Mouse (Mus musculus) cerebellum, postnatal 10 days (tissue): ENCODE data around the gene Acnat1.
A peak's percentile ranks its signal among the peaks of the same experiment; 100 is the strongest.
"Not testable (repeated sequence)": the region's sequence is repeated elsewhere in the genome, so short reads cannot be mapped to it uniquely, and the experiment has no call there.

Source experiments
- DNase-seq, 2 experiments: peaks; one replicate each; pipeline ENCODE4 v3.0.0; 2021; ENCODE audit warnings: mixed read lengths in 2 of 2

Acnat1 gene

DNA sequence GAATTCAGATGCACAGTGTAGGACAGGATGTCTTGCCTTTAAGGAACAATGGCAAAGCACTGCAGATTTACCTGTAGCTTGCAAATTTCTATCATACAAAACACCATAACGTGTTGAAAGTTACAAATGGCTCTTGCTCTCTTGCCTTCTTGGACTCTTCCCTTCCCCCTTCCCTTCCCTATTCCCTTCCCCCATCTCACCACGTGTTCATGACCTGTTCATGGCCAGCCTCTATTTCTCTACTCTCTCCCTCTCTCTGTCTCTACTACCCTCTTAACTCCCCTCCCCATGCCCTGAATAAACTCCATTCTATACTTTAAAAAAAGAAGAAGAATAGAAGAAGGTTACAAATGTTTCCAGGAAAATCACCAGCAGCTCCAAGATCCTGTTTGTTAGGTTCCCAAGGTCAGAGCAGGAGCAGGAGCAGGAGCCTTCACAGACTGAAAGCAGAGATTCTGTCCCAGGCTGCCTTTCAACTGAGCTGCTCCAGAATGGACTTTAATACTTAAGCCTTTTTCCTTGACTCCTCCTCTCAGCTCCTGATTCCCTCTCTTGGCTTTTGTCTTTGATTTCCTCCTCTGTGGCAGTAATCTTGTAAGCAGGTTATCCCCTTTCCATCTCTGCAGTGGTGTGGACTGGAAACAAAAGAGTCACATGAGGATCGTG, at the start of gene Acnat1:
Acnat1 (minus strand) TSS at position 478 of the 666 bp plus-strand sequence.
- no peak for DNase-seq

DNA sequence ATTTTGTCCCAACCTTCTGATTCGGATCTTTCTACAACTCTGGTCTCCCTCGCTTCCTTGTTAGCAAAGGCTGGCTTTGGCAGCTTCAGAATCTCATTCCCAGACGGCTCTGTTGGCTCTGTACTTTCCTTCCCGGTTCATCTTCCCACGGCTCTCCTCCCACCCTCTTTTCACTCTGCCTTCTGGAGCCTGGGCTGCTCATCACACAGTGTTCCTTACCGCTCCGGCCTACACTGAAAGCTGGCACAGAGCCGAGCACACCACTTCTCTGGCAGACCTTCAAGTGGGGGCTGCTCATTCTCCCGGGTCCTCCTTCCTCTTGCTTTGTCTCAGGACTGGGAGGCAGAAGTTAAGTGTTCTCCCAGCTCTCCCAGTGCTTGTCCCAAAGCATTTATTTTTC, 48.9 kb upstream of the Acnat1 start:
- DNase-seq, result peak; percentile 38 to 63

DNA sequence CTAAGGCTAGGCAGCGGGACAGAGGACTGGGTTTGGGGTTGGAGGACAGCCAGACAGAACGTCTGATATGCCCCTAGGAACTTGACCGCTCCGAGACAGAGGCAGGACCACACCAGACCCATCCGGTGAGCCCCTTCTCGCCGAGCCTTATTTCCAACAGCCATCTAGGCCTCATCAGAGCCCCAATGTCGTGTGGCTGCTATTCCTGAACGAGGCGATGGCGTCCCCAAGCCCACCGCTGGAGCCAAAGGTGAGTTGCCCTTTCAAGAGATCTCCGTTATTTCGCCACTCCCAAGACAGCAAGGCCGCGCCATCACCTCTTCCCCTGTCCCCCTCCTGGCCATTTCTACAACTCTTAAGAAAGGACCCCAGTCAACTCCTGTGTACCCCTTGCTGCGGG, 47.6 kb upstream of the Acnat1 start:
- DNase-seq, result no peak

DNA sequence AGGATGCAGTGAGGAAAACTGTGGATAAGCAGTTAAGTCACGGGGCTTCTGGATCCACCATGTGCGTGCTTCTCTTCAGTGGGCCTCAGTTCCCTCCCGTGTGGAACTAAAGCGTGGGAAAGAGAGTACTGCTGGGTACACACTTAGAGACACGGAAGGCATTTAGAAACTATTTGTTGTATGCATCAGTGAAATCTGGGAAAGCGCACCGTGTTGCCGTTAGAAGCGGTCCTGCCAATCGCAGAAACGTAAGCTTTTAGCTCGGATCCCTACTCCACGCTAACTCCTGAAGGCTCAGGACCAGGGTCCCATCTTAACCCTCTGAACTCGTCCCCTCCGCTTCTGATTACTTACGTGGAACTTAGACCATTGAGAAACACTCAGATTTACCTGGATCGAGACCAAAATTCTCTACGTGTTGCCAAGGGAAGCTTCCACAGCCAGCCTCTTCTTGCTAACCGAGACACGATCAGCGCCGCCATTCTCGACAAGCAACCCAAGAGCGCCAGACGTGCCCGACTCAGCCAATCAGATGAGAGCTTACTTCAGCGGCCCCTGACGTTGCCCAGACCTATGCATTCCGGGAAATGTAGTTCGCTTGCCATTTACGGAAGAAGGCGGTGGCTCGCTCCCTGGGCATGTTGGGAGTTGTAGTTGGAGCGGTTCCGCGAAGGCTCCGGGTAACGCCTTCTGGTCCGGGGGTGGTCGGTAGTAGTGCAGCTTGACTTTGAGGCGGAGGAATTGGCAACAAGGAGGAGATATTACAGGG, 47.0 kb upstream of the Acnat1 start, which contains the start of the genes Mrpl50 and Zfp189:
Mrpl50 (minus strand) TSS at position 522 of the 769 bp plus-strand sequence.
Zfp189 (plus strand) TSS at position 605 of the 769 bp plus-strand sequence.
- peak; percentile 95 to 96 for DNase-seq

DNA sequence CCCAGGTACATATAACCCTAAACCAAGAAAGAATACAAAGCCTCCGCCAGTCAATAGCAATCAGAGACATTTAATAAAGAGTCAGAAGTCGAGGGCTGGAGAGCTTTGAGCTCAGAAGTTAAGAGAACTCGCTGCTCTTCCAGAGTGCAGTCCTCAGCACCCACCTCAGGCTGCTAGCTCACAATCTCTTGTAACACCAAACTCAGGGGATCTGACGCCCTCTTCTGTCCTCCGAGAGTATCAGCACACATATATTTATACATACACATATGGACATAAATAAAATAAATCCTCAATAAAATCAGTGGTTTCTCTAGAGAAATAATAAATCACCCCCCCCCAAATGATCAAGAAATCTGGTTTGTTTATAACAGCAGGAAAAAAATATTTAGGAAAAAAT, 45.8 kb upstream of the Acnat1 start:
- peak in 1 of 2 experiments; percentile 8 for DNase-seq

DNA sequence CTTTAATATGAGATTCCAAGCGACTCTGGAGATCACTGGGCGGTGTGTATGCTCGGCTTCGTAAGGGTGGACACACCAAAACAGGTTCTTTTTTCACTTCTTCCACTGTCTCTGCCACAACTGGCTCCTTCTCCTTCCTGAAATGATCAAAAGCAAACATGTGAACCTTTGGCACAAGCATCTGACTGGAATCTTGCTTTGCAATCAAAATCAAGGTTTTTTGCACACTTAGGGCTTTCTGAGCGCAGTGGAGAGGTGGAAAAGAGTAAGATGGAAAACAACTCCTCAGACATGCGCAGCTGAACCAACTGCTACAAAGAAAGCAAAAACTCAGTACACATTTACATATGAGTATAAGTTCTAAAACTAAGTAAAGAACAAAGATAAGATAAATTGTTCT, 40.7 kb upstream of the Acnat1 start:
- no peak for DNase-seq

DNA sequence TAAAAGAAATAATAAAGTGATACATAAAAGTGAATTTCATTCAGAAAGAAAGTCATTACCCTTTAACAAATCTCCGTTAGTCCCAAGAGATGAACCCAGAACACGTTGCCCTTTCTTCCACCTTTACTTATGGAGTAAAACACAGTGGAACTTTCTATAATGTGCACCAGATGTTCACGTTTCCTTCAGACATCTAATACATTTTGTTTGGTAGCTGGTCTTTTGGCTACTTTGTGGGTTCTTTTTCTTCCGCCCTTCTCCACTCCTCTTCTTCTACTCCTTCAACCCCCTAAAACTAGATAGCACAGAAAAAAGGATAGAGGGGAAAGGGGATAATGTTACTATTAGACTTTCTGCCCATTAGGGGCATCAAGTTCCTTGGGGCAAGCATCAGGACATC, 38.9 kb upstream of the Acnat1 start:
- no peak for DNase-seq

DNA sequence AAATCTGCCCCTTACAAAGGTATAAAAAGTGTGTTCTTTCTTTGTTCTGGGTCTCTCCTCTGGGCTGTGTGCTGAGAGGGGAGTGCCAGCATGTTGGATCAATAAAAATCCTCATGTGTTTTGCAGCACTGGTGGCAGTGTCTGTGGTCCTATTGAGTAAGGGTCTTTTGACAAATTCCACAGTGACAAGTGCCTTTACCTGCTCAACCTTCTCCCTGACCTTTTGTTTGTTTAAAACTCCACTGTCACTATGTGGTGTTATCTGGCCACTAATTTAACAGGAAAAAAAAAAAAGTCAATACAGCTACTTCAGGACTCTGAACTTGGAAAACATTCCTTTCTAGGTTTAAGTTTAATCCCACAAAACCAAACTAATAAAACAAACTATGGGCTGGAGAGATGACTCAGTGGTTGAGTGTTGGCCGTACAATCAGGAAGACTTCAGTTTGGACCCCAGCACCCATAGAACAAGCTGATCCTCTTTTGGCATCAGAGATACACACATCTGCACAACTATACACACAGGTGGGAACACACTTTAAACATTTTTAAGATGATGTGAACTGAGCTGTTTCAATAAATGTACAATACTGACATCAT, 36.6 kb upstream of the Acnat1 start:
- DNase-seq, result not testable (repeated sequence)

DNA sequence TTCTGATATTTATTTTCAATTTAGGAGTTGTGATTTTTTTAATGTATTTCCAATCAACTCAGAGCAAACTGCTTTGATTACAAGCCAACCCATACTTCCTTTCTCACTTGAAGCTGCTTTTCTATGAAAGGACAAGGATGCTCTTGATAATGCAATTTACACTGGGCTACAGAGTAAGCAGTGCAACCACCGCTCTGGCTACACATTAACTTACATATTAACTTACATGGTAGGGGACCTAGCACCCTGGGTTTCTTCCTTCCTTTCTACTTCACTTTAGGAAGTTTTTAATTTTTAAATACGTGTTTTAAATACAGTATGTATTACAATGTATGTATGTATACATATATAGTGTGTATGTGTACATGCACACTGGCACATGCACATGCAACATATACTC, 35.5 kb upstream of the Acnat1 start:
- DNase-seq, result no peak

DNA sequence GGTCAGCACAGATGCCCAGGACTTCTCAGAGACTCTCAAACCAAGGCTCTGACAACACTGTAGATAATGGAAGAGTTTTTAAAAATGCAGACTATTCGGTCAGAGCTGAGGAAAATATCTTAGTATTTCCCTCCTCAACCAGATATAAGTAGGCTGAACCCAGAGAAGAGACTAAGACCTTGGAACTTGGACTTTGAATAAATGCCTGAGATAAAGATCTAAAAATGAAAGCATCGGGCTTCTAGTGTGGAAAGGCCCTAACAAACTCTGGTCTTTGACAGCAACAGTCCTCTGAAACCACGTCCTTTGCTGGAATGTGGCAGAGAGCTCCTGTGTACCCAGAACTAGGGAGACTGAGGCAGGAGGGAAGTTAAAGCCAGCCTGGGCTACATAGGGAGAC, 32.7 kb upstream of the Acnat1 start, which contains the start of gene Baat:
Baat (minus strand) TSS at position 172 of the 400 bp plus-strand sequence.
- DNase-seq, result no peak

DNA sequence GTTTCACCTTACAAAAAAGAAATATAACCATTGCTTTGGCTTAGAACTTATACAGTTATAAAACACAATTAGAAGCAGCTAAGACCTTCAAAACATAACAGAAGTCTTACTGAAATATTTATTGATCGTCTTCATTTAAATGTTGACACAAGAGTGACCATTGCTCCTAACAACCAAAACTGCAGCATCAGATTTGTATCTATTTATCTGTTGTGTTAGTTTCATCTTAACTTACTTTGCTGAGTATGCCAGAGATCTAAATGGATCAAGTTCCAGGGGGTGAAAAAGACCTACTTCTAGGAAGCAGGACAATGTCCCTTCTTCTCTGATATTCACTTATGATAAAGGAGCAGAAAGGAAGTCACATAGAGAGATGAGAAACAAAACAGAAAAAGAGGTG, 29.9 kb upstream of the Acnat1 start:
- DNase-seq, result no peak

DNA sequence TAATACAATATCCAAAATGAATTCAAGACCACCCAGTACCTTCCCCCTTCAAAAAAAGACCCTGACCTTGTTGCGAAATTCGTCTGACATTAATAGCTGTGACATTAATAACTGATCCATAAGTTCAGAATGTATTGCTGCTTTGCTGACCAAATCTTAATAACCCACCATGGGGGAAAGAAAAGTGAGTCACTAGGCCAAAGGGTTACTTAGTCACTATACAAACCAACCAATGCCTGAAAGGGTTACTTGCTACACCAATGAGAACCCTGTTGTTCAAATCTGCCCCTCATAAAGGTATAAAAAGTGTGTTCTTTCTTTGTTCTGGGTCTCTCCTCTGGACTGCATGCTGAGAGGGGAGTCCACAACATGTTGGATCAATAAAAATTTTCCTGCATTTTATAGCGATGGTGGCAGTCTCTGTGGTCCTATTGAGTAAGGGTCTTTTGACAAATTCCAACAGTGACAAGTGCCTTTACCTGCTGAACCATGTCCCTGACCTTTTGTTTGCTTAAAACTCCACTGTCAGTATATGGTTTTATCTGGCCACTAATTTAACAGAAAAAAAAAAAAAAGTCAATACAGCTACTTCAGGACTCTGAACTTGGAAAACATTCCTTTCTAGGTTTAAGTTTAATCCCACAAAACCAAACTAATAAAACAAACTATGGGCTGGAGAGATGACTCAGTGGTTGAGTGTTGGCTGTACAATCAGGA, 12.4 kb upstream of the Acnat1 start:
- not testable (repeated sequence) for DNase-seq

DNA sequence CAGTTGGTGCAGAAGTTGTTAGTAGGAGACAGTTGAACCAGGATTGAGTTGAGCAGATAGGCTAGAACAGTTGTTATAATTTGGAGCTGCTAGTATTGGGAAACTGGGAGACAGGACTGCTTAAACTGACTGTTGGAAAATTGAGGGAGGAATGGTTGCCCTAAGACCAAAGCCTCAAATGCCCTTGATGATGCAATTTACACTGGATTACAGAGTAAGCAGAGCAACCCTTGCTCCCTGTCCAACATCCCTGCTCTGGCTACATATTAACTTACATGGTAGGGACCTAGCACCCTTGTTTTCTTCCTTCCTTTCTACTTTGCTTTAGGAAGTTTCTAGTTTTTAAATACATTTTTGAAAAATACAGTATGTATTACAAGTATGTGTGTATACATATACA, 11.7 kb upstream of the Acnat1 start:
- no peak for DNase-seq

DNA sequence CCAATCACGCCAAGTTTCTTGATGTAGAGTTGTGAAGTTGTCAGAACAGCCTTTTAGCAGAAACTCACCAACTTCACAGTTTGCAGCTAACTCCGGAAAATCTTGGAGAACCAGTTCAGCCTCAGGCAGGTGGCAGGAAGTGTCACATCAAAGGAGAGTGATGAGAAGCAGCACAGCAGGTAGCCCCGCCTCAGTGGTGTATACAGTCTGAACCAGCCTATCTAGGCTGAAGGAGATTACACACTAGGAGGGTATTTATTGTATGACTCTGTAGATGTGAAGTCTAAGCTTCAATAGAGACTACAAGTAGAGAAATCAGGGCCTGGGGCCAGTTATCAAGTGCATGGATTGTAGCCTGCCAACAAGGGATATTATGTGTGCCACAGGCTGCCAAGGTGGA, 7.2 kb upstream of the Acnat1 start:
- DNase-seq, result no peak

DNA sequence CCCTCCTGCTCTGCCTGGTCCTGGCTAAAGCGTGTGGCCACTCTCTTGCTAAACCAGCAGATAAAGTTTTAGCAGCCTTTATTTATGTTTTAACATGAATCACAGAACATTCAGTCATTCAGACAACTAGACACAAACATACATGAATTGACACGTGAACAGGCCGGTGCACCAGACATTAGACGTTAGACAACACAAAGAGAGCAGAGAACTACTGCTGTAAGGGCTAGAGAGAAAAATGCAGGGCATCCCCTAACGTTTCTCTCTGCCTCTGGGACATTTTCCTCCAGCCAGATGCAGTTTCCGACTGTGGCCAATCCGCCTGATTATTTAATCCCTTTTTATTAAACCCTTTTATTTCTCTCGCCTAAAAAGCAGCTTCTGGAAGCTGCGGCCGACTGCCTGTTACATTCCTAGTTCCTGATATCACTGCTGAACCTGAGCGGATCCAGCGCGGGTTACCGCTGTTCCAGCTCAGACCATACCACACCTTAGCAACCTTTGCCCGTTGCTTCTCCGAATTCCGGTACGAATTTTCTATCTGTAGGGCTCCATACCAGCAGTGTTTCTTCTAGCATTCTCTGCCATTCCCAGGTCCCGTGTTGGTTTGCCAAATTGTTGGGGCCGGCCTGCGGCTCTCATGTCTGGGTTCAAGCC, 6.5 kb upstream of the Acnat1 start:
- no peak for DNase-seq

DNA sequence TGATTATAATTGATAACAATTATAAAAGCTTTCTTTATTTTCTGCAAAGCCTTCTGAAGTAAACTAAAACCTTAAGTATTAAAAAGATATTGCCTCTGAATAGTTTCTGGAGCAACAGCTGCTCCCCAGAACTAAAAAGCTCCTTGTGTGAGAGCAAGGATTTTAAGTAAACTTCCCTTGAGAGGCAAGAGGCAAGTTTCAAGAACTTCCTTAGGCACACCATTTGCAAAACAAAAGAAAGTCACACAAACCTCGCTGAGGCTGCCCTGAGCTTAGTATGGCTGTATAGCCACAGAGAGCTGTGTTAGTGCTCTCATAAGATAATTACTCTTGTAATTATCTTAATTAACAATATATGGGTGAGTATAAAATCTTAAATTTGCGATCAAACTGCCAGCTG, 5.3 kb upstream of the Acnat1 start:
- DNase-seq, result not testable (repeated sequence)

DNA sequence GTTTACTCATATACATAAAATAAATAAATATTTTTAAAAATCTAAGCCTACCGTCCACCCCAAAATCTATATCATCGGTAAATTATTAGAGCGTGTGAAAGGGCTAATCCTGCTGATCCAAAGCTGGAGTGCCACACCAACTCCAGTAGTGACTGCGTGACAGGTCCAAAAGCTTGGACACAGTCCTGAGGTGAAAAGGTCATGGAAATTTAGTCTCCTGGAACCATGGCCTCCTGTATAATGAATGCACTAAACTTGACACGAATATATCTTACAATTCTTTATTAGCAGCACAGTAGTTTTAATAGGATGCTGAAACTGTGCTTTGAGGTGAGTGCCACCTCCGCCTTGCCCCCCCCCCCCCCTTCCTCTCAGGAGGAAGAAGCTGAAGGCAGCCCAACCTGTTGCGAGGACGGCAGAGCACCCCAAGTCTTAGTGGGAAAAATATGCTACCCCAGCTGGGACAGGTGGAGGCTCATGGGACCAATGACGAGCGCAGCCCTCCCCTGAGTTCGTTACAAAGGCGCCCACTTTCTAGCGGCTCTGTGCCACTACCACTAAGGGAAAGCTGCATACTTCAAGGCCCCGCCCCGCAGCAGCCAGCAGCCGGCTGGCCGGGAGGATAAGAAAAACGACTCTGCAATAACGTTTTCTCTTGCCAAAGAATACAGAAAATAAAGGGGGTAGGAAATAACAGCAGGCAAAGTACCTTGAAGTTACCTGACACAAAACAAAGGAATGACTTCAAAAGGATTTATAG, 4.6 kb upstream of the Acnat1 start:
- peak; percentile 3 to 9 for DNase-seq

DNA sequence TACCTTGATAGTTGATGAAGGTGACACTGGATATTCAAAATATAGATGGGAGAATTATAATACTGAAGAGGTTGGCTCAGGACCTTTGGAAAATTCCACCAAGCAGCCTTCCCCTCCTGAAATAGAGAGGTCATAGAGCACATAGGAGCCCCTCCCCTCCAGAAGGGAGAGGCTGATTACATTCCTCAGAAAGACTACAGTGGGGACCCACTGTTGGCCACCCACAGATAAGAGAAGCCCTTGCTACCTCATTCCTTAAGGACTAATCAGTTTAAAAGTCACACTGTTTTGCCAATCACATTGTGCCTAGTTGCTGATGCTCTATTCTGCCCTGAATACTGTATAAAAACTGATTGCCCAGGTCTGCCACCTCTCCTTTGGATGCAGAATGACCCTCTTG, 871 bp upstream of the Acnat1 start:
- no peak for DNase-seq

DNA sequence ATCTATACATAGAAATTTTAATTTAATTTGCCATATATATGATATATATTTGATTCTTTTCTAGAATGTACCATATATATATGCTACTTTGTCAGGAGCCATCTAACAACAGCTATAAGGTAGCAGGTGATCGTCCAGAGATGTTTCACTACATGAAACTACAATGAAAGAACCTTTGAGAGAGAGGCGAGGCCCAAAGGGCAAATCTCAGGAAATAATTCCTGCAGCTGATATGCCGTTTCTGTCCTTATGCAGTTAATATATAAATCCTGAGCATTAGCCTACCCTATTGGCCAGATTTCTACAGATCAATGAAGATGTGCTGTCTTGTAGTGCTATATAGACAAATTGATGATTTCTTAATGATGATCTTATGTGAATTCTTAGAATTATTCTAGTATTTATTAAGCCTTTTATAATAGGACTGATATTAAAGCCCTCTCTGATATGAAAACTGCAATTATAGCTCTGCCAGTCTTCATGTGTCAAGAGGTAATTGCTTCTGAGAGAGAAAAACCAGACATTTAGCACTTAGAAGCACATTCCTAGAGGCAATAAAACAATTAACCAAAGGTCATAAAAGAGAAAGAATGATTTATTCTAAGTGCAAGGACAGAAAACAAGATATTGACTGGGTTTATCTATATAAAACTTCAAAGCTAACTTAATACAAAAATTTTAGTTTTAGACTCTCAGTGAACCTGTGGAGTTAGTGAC, 4.1 kb downstream of the Acnat1 start:
- no peak for DNase-seq

DNA sequence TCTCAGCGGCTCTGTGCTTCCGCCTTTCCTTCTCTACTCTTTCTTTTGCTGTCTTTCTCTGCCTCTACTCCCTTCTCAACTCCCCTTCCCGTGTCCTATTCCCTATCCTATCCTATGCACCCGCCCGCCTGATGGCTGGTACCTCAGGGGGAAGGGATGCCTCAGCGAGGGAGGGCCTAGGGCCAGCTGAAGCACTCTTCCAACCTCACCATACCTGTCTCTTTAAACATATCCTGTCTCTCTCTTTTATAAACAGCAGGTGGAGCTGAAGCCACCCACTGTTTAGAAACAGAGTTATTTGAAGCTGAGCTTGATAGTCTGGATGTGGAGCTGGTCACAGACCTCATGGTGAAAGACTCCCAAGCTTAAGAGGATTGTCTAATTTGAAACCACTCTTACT, 6.4 kb downstream of the Acnat1 start:
- DNase-seq, result no peak

DNA sequence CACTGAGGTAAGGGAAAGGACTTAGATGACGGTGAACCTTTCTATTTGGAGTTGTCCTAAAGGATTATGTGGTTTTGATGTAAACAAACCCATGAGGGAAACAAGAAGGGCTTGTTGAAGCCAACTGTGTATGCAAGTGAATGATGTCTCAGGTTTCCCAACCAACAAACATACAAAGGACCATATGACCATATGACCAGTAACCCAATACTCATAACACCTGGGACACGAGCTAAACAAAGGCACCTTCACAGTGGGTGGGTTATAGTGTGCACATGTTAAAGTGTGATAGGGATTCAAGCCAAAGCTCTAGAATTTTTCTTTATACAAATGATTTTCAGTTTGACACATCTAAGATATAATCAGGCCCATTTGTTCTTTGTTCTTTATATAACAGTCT, 17.5 kb downstream of the Acnat1 start:
- no peak for DNase-seq
